Mouse (Mus musculus) liver, adult 10 weeks (tissue): Measurements from ENCODE around the gene Ccn6. TPM values are rescaled to one million over a fixed set of nuclear protein-coding genes. Genes with fewer than 3 reads are reported as not detected.

Experiments used
- polyA plus RNA-seq: library from polyadenylated mRNA; stranded (reverse); fragments of 350-450 nt; fragmentation: Illumina TruSeq; extraction: RNeasy Lipid Tissue Mini Kit (QIAGEN cat#74804); gene quantifications from one replicate; pipeline ENCODE4 v1.2.3, GENCODE M21; 2014; ENCODE audit warnings: low read depth, low replicate concordance

The Ccn6 gene
- polyA plus RNA-seq, result not detected

DNA sequence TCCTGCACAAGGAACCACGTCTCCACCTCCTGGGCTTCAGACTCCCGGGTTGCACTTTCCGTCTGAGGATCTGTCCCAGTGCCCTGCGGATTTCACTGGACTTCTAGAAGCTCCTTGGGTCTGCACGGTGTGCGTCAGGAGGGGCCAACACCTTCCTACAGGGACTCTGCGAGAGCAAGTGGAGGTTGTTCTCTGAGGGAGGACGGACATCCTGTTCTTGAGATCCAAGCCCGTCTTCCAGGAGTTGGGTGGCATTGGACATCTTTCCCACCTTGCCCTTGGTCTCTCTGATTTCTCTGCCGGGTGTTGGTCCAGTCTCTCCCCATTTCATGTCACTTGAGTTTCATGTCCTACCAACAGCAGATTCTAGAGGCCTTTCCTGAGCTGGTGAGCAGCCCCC is at the start of gene Ccn6:
Ccn6 (minus strand) TSS at position 101 of the 400 bp plus-strand sequence.

DNA sequence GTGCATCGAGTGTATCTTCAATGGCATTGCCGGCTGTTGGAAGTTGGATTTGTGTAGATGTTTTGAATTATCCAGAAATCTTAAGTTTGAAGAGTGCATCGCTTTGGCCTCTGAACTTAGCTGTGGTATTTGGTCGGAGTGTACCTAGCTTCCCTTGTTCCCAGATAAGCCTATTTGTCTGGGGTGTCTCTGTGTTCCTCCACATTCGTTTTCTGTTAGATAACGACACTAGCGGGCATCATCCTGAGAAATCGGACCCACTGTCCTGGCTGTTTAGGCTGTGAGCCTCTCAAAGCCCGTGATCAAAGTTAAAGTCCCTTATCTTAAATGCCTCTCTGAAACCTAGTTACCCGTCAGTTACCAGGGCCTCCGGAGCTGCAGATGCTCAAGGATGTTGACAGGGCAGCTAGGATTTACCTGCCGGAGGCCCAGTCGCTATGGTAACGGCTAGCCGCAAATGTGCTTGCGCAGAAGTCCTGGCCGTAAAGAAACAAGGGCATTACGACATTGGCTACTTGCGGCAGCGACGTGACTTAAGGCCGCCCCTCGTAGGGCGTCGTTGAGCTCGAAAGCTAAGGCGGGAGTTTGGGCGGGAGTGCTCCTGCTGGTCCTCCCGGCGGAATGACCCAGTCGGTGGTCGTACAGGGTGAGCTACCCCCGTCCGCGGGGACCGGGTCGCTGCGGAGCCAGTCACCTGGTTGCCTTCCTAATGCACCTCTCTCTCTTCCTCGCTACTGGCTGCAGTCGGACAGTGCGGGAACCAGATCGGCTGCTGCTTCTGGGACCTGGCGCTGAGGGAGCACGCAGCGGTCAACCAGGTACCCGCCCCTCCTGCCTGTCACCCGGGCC is 29.9 kb downstream of the Ccn6 start, which contains the start of the genes Fam229b and Tube1:
Fam229b (minus strand) TSS at position 453 of the 849 bp plus-strand sequence.
Tube1 (plus strand) TSS at position 515 of the 849 bp plus-strand sequence.

Other genes with a start within 250 kb of the Ccn6 start
- 1.5 TPM for gene Lama4, start 198.3 kb downstream of the Ccn6 start, polyA plus RNA-seq
- gene Fam229b, start 29.9 kb downstream of the Ccn6 start, polyA plus RNA-seq, result 2.0 TPM
- gene Tube1, start 29.8 kb downstream of the Ccn6 start, polyA plus RNA-seq, result 1.9 TPM
- 9.0 TPM for gene Fyn, start 205.1 kb upstream of the Ccn6 start, polyA plus RNA-seq